Mouse (Mus musculus): ENCODE results near the gene Rprm.

Rprm gene

DNA sequence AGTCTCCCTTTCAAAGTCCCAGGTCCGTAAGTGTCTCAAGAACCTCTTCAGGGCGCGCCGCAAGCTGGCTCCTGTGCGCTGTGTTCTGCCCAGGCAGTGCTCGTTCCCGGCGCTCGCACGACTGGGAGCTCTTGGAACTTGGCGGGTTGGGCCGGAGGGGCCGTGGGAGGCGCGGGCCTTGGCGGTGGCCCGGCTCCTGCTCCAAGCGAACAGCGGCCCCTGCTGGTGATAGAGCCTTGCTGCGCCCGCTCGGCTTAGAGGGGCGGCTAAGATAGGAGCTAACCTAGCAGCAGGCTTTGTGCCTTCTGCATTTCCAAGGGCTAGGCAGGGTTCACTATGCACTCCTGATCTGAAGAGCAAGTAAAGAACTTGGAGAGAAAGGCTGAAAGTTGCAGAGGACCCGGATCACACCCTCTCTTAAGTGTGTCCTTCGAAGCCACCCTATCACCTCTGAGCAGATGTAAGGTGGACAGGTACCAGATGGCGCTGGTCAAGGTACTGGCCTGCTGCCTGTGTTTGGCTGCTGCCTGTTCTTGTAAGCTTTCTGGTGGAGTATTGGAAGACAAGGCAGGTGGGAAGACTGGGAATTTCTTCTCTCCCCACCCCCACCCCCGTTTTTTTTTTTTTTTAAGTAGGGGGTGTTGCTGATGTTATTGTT lies at the start of gene Rprm:
TSS of gene Rprm (minus strand) at position 123 of the 658 bp plus-strand sequence.
- DNase-seq (ENCODE audit: low read depth, low spot score): peak; percentile 74

DNA sequence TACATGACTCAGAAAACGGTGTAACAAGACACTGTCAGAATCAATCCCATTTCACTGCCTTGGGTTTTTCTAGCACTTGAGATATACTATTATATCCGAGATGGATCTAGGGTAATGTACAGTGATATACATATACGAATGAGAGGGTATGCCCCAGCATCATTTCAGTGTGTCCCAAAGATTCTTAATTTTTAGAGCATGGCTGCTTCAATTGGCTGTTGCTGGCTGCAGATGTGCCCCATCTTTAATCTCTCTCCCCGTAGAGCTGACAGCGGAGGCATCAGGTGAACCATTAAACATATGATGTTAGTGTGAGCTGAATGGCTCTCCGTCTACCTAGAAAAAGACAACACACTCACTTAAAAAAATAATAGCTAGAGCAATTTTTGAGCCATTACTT lies 34.0 kb upstream of the Rprm start:
- DNase-seq (ENCODE audit: low read depth, low spot score): no peak

DNA sequence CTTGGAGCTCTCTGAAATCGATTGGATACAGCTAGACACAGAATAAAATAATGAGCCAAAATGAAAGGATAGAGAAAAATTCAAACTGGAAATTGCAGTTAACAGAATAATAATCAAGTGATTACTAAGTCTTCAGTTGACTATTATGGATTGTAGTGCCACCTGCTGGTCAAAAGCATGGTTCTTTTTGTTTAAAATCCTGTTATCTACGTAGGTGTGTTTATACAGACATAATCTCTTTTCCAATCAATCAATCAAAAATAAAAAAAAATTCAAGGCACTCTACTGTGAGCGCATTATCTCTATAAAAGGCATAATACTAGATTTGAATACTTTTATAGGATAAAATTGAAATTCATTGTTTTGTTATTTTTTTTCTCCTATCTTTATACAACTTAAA lies 33.5 kb upstream of the Rprm start:
- DNase-seq (ENCODE audit: low read depth, low spot score): peak; percentile 16

DNA sequence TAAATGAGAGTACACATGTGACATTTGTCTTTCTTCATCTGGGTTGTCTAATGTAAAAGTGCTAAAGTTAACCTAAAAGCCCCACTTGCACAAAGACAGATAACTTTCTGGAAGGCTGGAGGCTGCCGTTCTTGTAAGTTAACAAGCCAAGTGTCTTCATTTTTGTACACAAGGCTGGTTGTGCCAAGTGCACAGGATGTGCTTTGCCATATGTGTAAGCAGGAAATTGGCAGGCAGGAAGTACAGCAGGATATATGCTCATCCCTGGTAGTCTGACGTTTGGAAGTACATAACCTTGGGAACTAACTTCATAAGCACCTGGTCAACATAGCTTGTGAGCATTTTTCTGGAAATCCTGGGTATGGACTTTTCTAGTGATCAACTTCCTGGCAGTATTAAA lies 25.9 kb upstream of the Rprm start:
- no peak for DNase-seq (ENCODE audit: low read depth, low spot score)

DNA sequence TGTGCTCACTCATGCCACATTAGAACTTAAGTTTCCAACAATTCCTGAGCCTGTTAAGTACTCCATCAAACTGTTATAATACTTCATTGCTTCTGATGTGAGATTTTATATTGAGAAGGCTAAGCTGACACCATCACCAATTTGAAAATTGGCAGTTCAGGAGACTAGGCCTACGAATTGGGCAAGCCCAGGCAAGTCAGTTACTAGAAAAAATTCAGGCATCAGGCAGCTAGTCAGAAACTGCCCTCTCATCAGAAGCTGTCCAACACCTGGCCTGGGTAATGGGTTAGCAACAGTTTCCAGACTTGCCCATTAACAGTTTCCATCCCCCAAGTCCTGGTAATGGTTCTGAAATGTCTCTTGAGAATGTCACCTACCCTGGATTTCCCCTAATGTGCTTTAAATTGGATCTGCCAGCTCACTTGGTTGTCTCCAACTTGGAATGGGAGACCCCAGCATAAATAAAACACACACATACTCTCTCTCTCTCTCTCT lies 20.9 kb upstream of the Rprm start:
- DNase-seq (ENCODE audit: low read depth, low spot score): no peak

DNA sequence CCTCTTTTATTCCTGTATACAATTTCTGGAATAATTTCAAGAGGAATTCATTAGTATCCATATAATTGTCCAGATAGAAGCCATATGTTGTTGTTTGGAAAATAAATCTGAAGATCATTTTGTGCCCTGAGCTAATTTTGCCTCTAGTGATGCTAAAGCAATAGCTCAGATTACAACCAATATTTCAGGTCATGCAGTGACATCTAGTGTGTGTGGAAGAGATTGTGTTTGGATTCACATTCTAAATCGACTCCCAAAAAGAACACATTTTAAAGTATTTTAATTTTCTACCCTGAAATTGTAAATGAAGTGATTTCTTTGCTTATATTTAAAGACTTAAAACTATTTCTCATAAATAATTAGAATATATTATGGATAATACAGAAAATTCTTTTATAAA lies 14.6 kb upstream of the Rprm start:
- no peak for DNase-seq (ENCODE audit: low read depth, low spot score)

DNA sequence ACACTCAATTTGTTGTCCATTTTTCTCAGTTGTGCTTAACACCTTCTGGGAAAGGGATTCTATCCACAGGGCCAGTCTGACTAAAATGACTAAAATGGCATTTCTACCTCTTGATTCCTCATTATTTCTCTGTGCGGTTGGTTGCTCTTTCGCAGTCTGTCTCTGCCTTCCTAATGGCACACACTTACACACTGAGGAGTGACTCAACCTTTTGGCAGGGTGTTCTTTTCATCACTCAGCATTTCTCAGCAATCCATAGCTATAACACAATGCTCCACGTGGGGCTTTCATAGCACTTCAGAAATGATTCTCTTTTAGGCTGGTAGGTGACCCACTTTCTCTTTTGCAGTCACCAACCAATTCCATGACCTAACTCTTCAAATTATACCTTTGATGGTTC lies 7.3 kb upstream of the Rprm start:
- no peak for DNase-seq (ENCODE audit: low read depth, low spot score)

DNA sequence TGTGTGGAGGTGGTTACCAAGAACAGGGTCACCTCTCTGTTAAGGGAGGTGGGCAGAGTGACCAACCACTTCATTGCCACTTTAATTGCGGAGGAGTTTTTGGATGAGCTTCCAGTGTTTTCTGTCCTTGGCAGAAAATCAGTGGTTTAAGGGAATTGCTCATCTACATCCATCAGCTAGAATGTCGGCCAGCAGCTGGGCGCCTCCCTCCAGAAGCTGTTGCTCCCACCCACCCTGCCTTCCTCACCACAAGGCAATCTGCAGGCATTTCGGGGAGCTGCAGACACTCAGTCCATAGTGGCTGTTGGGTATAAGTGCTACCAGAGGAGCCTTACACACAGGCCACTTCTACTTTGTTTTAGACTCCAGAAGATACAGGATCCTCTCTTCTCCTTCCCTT lies 902 bp upstream of the Rprm start:
- DNase-seq (ENCODE audit: low read depth, low spot score): peak; percentile 54

DNA sequence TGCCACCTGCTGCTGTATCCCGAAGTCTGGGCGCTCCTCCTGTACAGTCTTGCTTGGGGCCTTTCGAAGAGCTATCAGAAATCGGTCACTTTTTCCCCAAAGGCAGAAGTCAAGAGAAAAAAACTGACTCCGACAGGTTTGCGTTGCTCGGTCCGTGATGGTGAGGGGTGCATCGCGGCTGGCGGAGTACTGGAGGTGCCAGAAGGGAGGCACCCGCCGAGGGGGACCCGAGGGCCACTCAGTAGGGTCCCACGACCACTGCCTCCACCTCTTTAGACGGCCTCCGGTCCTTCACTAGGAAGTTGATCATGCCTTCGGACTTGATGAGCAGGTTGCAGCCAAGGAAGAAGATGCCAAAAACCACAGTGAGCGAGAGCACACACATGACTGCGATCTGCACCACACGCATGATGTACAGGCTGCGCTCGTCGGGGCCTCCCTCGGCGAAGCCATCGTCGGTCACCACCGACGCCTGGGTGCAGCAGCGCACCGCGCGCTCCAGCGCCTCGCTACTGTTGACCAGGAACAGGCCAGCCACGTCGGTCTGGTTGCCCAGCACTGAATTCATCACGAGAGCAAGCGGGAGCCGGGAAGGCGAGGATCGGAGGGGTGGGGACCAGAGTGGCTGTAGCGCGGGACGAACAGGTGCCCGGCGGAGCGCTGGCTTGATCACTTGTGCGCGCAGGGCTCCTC lies 469 bp downstream of the Rprm start:
- no peak for DNase-seq (ENCODE audit: low read depth, low spot score)

DNA sequence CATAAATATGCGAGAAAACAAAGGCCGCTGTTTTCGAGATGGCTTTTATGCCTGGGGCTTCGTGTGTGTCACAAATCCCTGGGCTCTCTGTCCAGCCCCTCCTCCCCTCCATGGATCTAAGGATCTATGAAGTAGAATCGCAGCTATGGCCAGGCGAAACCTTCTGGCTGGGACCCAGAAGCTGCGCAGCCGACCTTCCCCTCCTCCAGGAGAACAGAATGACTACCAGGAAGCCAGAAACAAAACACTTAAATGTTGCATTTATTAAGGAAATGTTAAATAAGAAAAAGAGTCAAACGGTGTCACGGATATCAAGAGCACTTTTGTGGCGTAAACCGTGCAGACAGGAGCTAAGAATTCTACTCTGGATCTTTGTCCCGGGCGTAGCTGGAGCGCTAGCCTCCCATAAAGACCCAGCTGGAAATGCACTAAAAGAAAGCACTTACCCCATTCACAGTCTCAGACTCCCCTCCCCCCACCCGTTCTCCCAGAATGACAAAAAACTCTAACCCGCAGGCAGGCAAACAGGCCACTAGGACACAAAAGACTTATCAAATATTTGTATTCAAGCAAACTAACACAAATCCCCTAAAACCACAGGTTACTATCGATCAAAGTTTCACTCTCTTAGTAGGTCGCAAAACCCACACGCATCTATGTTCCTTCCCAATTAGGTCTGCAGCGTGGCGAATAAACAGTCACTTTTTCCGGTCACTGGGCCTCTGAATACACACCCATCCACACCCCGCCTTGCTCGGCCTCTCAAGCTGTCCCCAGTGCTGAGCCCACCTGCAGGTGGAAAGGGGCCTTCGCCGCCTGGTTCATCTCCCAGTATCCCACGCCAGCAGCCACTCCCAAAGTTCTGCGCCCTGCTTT lies 1.3 kb downstream of the Rprm start:
- no peak for DNase-seq (ENCODE audit: low read depth, low spot score)

DNA sequence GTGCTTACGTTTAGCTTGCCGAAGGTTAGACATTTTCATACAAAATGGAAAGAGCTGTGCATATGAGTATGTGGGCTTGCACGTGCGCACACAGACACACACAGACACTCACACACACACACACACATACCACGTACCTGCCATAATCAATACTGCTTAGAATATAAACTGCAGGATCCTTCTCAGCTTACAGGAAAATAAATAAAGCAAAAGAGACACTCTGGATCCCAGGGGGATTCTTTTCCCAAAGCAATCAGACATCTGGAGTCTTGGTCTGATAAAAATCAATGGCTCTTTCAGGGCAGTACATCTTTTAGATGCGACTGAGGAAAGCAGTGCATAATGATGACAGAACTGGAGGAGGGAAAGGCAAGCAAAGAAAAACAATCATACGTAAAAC lies 6.4 kb downstream of the Rprm start:
- DNase-seq (ENCODE audit: low read depth, low spot score): no peak

DNA sequence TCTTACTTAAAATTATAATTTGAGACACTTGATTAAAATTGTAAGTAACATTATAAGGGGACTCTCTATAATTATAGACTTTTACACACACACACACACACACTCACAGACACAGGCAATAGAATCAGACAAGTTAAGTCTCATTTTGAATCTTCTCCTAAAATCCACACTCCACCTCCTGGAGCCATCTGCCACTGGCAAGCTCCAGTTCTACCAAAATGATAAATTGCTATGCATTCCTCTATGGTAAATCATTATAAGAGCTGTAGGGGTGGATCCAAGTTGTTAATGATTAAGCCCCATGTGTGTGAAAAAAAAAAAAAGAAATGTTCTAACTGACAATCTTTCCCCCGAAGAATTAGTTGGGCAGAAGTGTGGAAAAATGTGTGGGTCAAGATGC lies 13.8 kb downstream of the Rprm start:
- DNase-seq (ENCODE audit: low read depth, low spot score): no peak

DNA sequence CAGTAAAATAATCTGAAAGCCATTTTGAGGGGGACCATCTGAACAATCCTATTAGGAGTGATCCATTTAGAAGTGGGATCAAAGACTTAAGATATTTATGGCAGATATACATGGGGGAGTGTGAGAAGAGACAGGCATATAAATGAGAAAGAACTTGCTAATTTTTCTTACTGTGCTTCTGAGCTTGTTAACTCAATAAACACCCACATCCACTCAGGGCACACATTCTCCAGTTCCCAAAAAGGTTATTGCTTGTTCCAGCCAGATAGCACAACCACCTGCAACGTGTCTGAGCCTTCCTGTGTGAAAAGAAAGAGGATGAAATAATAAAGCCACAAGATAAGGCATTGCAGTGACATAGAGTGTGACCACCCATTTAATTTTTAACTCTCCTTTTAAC lies 22.9 kb downstream of the Rprm start:
- peak; percentile 46 for DNase-seq (ENCODE audit: low read depth, low spot score)

DNA sequence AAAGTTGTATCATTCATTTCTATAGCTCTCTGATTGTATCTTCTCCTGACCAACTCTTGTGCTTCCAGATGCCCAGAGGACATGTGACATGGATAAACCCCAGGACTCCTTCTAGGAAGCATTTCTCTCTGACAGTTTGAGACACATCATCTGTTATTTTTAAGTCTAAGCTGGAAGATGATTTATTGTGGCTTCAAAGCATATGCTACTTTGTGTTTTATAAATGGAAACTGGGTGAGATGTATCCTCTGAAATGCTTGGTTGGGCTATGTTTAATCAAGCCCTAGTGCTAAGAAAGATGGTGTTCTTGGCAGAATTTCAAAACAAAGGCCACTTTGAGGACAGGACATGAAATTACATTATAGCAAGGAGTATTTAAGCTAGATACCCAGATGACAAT lies 24.3 kb downstream of the Rprm start:
- DNase-seq (ENCODE audit: low read depth, low spot score): peak; percentile 55

All from telencephalon, adult 2 months (tissue).